Mouse (Mus musculus) small intestine, adult 2 months (tissue): ENCODE results near the gene Eif4g3.

Experiments
- CTCF ChIP-seq: fragments of 200-500 bp; IDR thresholded peaks from 2 replicates; pipeline ENCODE4 v1.5.1; 2012; ENCODE audit warnings: low read depth, mild to moderate bottlenecking, control low read depth, inconsistent platforms, low read length, moderate library complexity, mixed read lengths; ENCODE audit not compliant: insufficient replicate concordance, insufficient read length; ENCODE audit errors: extremely low read depth
- POLR2A ChIP-seq: fragments of 200-500 bp; IDR thresholded peaks from 2 replicates; pipeline ENCODE4 v1.6.1; 2012; ENCODE audit warnings: low read depth, mild to moderate bottlenecking, control low read depth, inconsistent platforms, low read length, moderate library complexity

DNA sequence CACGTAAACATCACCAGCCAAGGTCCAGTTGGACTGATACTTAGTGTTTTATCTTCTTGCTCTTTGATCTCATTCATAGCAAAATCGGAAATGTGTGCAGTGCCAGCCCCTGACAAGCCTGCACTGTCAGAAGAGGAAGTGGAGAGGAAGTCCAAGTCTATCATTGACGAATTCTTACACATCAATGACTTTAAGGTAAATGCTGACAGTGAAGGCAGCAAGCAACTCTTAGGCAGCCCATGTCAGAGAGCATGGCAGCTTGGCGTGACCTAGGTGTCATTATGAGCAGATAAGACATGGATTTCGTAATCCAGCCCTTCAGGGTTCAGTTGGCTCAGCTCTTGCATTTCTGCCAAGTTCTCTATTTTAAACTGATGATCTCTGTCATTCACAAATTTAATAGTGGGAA lies 191.8 kb downstream of the Eif4g3 start:
- no peak for TF ChIP-seq POLR2A
- TF ChIP-seq CTCF = no peak
